Mouse (Mus musculus) testis, adult 2 months (tissue): ENCODE data around the gene Strada. TPM values are rescaled to one million over a fixed set of nuclear protein-coding genes. Genes with fewer than 3 reads are reported as not detected.

Source experiments
- H3K27ac ChIP-seq: fragments of 200-500 bp; 2 replicates; pipeline ENCODE4 v1.5.1; 2012; ENCODE audit warnings: low read depth, low read length; ENCODE audit not compliant: control insufficient read depth, insufficient read depth
- H3K27me3 ChIP-seq: fragments of 200-500 bp; 2 replicates; pipeline ENCODE4 v1.6.1; 2012; ENCODE audit warnings: mild to moderate bottlenecking, low read length, moderate library complexity; ENCODE audit not compliant: control insufficient read depth, insufficient read depth
- H3K36me3 ChIP-seq: fragments of 200-500 bp; 2 replicates; pipeline ENCODE4 v1.6.1; 2012; ENCODE audit warnings: mild to moderate bottlenecking, low read length; ENCODE audit not compliant: control insufficient read depth, insufficient read depth
- H3K4me1 ChIP-seq: fragments of 200-500 bp; 2 replicates; pipeline ENCODE4 v1.6.1; 2012; ENCODE audit warnings: low read length; ENCODE audit not compliant: control insufficient read depth, insufficient read depth
- H3K4me3 ChIP-seq: fragments of 200-500 bp; 2 replicates; pipeline ENCODE4 v1.5.1; 2012; ENCODE audit warnings: low read depth, mild to moderate bottlenecking, low read length, moderate library complexity, mixed read lengths; ENCODE audit not compliant: control insufficient read depth
- CTCF ChIP-seq: fragments of 200-500 bp; IDR thresholded peaks from 2 replicates; pipeline ENCODE4 v1.5.1; 2012; ENCODE audit warnings: low read depth, mild to moderate bottlenecking, inconsistent platforms, low read length, moderate library complexity; ENCODE audit not compliant: control insufficient read depth, insufficient read depth, insufficient replicate concordance
- POLR2A ChIP-seq: fragments of 200-500 bp; IDR thresholded peaks from 2 replicates; pipeline ENCODE4 v1.6.1; 2012; ENCODE audit warnings: low read depth, mild to moderate bottlenecking, inconsistent platforms, low read length, moderate library complexity; ENCODE audit not compliant: control insufficient read depth
- polyA plus RNA-seq: library from polyadenylated mRNA; depleted of rRNA; stranded (reverse); fragments of >200 nt; gene quantifications from 2 replicates; pipeline ENCODE4 v1.2.3, GENCODE M21; 2012

The Strada gene
- polyA plus RNA-seq, 1 experiment, result 157 TPM

GRCm38 (mm10) chr11:106159216-106159920, 42.6 kb downstream of the Strada start:
- Histone ChIP-seq H3K4me3 (peak overlapping the region; percentile 87), H3K27me3 (no peaks in the 10 kb centered on the region), H3K36me3 (no peaks in the 10 kb centered on the region), H3K4me1 (peaks cover 22% of the 10 kb centered on the region), H3K27ac (peak overlapping the region; percentile 93)
- TF ChIP-seq POLR2A (no peak), CTCF (no peak)

- Histone ChIP-seq H3K4me1 (peaks cover 22% of the 10 kb centered on the region), H3K27me3 (no peaks in the 10 kb centered on the region), H3K36me3 (no peaks in the 10 kb centered on the region; the same call in 1 of the 2 replicates), H3K4me3 (peak overlapping the region; percentile 87), H3K27ac (peak overlapping the region; percentile 79)
- TF ChIP-seq CTCF (no peak), POLR2A (no peak)
Measured at GRCm38 (mm10) chr11:106158930-106159215, 43.1 kb downstream of the Strada start.

GRCm38 (mm10) chr11:106158081-106158929, 43.7 kb downstream of the Strada start:
- Histone ChIP-seq H3K4me1 (peaks cover 22% of the 10 kb centered on the region), H3K27ac (no peak overlapping the region; the same call in 1 of the 2 replicates)

DNA sequence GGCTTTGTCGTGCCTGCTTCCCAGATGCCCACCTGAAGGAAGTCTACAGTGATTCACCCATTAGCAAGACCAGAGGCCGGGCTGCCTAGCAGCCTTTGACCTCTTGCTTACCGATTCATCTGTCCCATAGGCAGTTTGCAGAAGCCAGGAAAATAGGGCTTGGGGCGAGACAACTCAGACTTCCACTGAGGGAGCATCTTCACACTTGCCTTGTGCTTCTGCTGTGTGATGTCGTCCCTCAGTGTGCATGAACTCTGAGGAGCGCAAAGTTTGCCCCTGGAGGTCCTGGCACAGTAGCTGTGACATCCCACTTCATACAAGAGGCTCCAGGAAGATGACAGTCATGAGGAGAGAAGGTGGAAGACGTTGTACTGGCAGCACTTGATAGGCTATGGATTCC, 44.8 kb downstream of the Strada start:
- Histone ChIP-seq H3K4me3 (no peak overlapping the region), H3K4me1 (peaks cover 22% of the 10 kb centered on the region)
- TF ChIP-seq CTCF (no peak), POLR2A (no peak)

More at GRCm38 (mm10) chr11:106158081-106158929, 43.7 kb downstream of the Strada start:
- H3K36me3 ChIP-seq, result no peaks in the 10 kb centered on the region; the same call in 1 of the 2 replicates
- TF ChIP-seq POLR2A, result no peak
- no peaks in the 10 kb centered on the region for H3K27me3 ChIP-seq
- H3K4me3 ChIP-seq, result peak overlapping the region; percentile 87

GRCm38 (mm10) chr11:106156257-106156656, 45.7 kb downstream of the Strada start:
- Histone ChIP-seq H3K27me3 (no peaks in the 10 kb centered on the region), H3K27ac (no peak overlapping the region), H3K4me3 (no peak overlapping the region), H3K36me3 (no peaks in the 10 kb centered on the region; the same call in 1 of the 2 replicates), H3K4me1 (peaks cover 20% of the 10 kb centered on the region)
- TF ChIP-seq POLR2A (no peak), CTCF (no peak)

More for the DNA sequence above, 44.8 kb downstream of the Strada start:
- Histone ChIP-seq H3K27me3 (no peaks in the 10 kb centered on the region), H3K36me3 (no peaks in the 10 kb centered on the region; the same call in 1 of the 2 replicates), H3K27ac (no peak overlapping the region)

DNA sequence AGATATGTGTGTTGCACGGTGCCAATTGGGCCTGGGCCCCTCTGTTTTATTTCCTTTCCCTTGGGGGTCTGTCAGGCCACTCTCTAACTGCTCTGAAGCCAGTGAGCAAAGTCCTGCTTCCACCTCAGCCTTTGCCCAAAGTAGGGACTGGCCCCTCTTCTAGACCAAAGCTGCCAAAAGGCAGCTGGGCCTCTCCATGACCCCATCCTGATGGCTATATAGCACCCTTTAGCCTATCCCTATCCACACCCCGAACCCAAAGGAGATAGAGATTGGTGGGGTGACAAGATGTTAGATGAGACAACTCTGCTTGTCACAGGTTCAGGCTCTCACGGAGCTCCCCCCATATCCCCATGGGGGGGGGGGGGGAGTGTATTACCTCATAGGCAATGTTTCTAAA, 46.2 kb downstream of the Strada start:
- Histone ChIP-seq H3K4me3 (no peak overlapping the region), H3K4me1 (peaks cover 15% of the 10 kb centered on the region), H3K36me3 (no peaks in the 10 kb centered on the region; the same call in 1 of the 2 replicates), H3K27me3 (no peaks in the 10 kb centered on the region), H3K27ac (no peak overlapping the region)
- no peak for TF ChIP-seq CTCF
- TF ChIP-seq POLR2A, result no peak

DNA sequence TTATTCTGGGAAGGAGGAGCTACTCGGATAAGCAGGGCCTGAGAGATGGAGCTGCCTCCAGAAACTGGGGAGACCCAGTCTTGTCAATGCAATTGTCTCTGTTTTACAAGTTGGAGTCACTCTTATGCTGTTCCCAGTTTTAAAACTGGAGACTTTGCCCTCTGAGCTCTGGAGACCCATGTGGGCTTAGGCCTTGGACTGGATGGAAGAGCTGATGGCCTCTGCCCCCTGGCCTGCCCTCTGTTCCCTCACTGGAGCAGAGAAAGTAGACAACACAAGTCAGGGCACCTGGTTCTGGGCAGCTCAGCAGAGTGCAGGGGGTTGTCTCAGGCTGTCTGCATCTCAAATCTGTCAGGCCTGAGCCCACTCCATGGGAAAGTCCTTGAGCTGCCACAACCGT, 47.2 kb downstream of the Strada start:
- Histone ChIP-seq H3K27me3 (no peaks in the 10 kb centered on the region), H3K36me3 (peaks cover 2% of the 10 kb centered on the region), H3K27ac (no peak overlapping the region), H3K4me1 (peaks cover 12% of the 10 kb centered on the region), H3K4me3 (no peak overlapping the region)
- TF ChIP-seq CTCF, result no peak
- TF ChIP-seq POLR2A, result no peak
